Mouse (Mus musculus) erythroblast, embryonic 14.5 days (primary cell): ENCODE data around the gene Sema3e.

Source experiments
- GATA1 ChIP-seq: IDR thresholded peaks from 2 replicates; pipeline ENCODE4 v1.6.1; 2012; ENCODE audit warnings: low read length, inconsistent platforms, mixed read lengths
- TAL1 ChIP-seq: IDR thresholded peaks from 3 replicates; pipeline ENCODE4 v1.6.1; 2012; ENCODE audit warnings: low read length, inconsistent platforms, mixed read lengths

DNA sequence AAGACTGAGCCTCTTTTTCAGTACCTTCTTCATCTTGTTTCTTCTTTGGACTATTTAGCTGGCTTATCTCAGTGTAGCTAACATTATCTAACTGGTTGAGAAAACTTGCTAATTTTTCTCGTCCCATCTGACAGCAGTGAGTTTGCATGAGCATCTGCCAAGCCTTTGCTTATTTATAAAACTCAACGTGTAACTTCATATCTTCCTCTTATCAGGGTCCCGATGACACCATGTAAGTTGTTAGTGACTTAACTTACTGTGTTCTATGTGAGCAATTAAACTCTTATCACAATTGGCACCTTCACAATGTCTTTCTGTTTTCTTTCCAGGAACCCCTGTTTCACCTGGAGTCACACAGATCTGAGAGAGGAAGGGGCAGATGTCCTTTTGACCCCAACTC lies 184.9 kb downstream of the Sema3e start:
- TF ChIP-seq GATA1 (no peak), TAL1 (no peak)
